Mouse (Mus musculus): ENCODE results near the gene Rbms3.

Rbms3 gene

DNA sequence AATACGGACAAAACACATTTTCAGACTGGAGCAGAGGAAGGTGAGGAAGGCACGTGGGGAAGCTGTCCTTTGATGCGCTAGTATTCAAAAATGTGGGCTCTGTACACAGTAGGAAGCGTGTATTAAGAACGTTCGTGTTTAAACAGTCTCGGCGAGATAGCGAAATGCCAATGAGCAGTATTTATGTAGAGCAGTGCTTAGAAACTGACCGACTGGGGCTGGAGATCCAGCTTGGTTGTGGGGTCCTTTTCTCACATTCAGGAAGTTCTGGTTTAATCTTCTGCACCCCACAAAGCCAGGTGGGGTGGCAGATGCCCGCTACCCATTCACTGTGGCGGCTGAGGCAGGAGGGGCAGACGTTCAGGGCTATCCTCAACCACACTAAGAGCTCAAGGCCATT, 153.0 kb downstream of the Rbms3 start:
- DNase-seq = no peak

DNA sequence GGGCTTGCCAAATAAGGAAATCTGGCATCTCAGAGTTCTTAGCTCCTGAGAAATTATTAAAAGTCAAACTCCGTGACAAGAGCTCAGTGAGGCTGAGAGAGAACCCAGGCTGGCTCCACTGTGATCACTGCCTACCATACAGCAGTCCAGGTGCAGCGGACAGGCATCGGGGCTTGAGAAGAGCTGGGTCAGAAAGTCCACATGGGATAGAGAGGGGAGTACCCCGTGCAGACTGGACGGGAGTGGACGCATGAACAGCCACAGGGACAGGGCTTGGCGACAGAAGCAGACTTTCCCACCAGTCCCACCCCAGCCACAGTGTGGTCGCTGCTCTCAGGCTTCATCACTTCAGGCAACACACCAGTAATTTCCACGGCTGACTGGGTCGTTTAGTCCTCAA, 176.9 kb downstream of the Rbms3 start:
- no peak for DNase-seq

DNA sequence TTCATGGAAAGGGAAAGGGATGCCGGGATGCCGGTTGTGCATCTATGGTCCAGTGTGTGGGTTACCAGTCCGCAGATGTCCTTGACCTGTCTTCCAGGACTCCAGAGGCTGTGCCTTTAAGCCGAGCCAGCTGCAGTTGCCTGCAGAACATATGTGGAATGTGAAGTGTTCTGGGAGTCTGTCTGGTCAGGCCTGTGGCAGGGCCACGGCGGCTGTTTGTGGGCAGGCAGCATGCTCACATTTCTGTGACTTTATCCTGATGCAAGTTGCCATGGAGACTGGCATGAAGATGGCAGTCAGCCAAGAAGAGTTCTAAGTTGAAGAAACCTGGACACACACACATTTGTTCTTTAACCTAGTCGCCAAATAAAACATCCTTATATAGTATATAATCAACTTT, 187.1 kb downstream of the Rbms3 start:
- no peak for DNase-seq

DNA sequence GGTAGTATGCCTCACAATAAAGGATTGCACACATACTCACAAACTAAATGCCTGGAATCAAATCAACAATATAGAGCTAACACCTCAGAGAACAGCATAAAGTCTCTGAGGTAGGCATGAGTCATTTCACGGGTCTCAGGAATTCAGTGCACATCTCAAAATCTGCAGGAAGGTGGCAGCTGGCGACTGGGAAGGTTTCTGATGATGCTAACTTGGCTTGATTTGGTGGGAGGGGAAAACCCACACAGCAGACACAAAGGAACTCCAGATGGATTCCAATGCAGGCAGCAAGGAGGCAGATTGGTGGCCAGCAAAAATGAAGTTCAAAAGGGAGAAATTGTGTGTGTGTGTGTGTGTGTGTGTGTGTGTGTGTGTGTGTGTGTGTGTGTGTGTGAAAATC, 193.9 kb downstream of the Rbms3 start:
- no peak for DNase-seq

DNA sequence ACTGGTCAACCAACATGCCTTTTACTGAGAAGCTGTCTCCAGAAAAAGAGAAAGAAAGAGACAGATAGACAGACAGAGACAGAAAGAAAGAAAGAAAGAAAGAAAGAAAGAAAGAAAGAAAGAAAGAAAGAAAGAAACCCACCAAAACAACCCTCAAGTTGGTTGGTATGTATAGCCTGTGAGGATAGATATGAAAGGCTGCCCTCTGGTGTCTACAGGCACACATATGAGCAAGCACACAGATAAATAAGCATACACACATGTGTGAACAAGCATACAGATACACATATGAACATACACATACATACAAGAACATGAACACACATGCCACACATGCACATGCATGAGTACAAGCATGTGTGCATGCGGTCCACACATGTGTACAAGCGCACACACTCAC, 199.0 kb downstream of the Rbms3 start:
- no peak for DNase-seq

DNA sequence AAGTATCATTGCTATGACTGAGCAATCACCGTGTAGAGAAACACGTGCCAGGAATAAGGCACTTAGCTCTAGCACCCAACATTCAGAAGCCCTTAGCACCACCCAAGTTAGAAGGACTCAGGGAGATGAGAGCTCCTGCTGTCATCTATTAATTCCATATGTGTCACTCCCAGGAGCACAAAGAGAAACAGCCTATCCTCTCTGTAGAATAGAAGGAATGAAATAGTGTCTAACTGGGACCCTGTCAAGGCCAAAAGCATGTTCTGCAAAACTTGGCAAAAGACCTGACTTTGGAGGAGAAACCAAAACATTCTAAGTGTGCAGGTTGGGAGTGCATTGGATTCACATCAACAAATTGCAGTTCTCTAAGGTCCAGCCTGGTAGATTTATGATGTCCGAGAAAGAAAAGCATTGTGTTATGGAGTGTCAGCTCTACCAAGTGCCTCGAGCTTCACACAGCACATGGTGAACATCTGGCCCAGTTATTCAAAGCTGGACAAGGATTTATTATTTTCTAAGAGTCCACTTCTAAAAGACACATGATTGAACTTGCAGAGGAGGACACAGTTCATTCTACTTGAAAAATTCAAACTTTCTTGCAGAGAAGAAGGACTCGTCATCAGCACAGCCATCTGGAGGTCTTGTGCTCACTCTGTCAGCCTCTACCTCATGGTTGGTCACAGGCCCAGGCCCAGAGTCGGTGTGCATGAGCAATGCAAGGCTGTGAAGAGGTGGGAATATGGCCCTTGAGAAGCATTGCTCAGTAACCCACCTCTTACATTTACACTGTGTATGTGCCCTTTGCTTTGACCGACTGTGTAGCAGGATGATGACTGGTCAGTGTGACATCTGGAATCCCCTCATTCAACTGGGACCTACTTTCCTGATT, 200.3 kb downstream of the Rbms3 start:
- DNase-seq = no peak

DNA sequence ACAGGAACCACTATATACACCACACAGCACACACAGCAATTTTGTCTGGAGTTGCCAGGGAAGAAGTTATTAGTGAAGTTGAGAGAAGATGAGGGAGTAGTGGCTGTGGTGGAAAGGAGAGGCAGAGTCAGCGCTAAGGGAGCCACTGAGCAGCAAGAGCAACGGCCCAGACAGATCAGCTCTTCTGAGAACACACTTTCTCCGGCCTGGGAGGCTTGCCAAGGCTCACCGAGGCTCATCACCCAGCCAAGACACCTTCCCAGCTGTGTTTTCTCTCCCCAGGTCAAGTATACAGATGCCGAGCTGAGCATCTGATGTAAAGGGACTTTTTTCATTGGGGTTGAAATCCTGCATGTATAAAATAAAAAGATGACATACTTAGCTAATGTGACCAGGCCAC, 206.5 kb downstream of the Rbms3 start:
- DNase-seq = no peak

DNA sequence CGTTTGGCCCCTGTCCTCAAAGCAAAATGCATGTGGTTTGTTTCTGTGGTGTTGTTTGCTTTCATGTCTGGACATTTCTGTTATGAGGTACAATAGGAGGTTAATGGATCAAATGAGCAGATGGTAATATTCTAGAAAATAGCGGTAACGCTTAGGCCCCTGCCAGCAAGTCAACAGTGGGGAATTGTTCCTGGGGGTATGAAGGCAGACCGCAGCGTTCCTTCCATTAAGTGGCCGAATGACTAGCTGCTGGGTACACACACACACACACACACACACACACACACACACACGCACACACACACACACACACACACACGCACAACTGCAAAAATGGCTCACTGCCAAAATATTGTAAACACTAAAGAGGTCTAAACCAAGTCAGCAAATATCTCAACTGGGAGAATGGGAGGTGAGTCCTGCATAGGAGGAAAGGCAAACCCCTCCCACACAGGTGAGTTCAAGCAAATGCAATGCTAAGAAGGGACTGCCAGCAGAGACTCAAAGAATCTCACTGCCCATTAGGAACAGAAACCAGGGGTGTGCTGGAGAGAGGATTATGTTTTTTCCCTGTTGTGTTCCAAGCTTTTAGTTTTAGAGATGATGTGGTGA, 209.7 kb downstream of the Rbms3 start:
- DNase-seq = no peak

DNA sequence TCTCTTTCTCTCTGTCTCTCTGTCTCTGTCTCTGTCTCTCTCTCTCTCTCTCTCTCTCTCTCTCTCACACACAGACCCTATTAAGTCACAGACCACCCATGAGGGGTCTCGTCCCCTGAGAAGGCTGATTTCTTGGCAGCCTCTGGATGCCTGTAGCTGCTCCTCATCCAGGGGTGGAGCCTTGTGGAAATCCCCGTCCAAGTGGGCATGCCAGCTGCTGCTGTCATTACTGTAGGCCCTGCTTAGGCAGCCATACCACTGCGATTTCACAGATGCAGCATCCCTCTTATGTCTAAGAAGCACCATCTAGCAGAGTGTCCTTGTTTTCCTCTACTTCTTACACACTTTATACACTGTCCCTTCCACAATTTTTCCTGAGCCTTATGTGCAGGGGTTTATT, 216.5 kb downstream of the Rbms3 start:
- no peak for DNase-seq

DNA sequence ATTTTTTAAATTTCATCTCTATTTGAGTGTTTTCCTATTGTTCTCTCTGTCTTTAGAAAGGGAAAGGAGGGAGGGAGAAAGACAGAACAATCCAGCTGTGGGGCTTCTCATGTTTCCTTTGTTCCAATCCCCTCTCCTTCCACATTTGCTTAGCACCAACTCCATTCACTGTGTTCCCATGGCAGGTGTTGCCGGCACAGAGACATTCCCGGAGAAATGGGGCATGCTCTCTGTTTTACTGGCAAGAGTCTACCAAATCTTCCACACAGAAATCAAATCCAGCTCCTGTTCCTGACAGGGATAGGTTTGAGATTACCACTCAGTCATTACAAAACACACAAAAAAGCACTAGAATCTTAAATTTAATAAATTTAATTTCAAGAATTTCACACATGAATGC, 217.1 kb downstream of the Rbms3 start:
- no peak for DNase-seq

DNA sequence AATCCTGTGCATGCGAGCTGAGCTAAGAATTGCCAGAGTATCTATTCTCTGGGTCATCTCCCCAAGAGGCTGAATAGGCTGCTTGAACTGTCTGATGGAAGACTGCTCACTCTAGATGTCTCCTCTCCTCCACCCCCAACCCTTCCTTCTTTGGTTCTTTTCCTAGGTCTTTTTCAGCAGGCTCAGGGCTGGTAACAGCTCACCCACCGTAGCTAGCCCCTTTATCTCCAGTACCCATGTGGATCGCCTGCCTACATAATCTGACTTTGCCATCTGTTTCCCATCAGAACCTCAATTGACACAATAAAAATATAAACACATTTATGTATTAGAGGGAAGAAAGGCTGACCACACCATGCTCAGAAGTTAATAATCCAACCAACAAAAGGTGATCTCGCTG, 225.1 kb downstream of the Rbms3 start:
- DNase-seq = no peak

DNA sequence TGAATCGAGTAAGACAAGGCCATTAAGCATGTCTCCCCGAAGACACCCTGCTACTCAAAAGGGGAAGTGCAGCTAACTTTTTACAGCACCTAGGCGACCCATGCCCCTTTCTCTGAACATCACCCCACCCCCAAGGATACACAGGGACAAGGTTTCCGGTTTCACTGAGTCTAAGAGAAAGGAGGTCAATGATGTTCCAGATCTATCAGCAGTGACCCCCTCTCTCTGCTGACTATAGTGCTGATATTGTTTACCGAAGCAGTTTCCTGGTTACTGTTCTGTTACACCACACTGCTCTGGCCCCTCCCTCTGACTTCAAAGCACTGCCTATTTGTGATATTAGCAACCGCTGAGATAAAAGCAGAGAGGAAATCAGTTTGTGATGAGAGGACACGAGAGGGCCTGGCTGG, 229.4 kb downstream of the Rbms3 start:
- DNase-seq = no peak

DNA sequence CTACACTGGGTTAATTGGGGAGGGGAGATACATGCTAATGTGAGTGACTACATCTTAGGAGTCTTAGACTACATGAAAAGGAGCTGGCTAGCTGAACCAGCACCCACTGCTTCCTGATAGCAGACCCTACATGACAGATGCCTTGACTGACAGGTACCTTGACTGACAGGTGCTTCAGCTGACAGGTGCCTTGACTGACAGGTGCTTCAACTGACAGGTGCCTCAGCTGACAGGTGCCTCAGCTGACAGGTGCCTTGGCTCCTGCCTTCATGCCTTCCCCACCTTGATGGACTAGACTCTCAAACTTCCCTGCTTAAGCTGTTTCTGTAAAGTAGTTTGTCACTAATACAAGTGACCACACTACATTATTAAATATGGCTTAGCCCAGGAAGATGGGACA, 232.6 kb downstream of the Rbms3 start:
- no peak for DNase-seq

DNA sequence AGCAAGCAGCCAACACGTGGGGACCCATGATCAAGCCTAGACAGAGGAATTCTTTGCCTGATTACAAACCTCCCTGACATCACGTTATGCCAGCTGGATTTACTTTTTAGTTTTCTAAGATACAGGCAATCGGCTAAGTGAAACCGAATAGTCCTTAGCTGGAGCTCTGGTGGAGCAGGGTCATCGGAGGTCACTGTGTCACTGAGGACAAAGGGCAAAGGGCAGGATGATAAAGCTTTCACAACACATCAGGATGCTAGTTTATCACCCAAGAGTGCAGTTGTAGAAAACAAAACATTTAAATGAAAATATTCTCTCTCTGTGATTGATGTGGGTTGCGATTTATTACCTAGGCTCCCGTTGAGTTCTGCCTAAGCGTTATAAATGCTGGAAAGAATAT, 233.1 kb downstream of the Rbms3 start:
- DNase-seq = no peak

DNA sequence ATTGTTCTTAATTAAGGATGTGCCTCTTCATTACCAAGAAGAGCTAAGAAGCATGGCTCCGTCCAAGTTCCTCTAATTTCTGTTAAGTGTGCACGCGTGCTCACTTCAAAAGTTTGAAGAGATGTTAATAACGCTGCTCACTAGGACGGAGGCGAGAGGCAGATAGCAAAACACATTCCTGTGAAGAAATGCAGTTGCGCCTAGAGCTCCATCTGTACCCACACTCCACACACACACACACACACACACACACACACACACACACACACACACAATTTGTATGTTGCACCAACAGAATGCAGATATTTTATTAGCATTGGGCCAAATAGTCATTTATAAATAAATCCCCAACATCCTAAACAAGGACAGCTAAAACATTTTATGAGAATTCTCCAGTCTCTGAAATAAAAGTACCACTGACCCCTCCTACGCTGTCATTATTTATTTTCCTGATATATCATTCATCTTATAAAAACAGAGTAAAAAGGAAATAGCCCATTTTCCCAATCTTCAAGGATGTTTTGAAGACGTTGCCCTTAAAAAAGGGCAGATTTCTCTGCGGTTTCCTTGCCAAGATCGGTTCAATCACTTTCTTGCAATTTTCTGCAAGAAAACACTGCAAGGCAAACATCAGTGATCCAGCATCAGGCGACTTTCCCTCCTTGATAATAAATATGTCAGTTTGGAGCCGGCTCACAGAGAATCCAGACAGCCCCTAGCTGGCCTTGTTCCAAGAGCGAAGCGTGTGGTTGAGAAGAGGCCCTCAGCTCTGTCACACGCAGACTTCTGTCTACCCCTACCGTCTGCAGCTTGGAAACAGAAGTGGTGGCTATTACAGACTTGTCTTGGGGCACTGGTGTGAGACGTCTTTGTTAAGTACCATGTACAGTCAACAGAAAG, 235.8 kb downstream of the Rbms3 start:
- no peak for DNase-seq

DNA sequence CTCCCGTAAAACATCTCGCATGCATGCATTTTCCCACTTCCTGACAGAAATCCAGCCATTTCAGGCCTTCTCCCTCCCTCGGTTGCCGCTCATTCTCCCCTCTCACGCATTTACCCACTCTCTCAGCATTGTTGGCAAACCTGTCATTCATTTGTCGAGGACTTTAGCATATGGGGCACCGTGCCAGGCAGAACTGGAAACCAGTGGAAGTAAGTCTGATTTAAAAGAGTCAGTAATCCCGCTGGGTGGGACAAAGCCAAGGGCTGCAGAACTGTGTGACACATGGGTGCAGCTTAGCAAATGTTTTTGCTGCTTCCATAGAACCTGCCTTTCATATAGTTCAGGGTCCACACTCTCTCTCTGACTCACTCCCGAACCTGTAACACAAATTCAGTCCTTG, 241.7 kb downstream of the Rbms3 start:
- DNase-seq = no peak

DNA sequence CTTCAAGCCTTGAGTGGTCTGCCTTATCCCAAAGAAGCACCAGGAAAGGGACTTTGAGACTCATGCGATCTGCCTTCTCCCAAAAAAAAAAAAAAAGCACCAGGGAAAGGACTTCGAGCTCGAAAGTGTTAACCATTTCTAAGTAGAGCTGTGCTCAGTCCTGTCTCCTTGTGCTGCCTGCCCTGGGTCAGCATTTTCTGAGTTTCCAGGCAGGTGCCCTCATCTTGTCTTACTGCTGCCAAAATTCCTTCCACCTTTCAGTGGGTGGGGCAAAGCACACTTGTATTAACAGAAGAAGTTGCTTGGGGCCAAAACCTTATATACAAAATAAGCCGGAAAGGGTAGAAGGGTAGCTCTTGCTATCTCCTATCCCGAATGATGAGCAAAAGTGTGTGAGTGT, 248.8 kb downstream of the Rbms3 start:
- DNase-seq = no peak

DNA sequence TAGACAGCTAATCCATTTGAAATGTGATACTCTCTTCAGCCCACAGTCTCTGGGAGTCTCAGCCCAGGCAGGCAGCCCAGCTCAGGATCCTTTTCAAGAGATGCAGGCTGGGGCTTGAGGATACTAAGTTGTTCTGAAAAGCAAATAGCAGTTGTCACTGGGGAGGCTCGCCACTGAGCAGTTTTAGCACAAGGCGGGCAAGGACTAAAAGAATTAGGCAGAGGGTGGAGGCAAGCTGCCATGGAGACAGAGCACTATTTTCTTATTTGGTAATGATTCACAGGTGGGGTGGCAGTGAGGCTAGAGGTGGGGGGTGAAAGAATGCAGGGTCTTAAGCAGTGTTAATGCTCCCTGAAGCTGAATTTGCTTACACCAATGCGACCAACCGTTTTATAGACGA, 249.6 kb downstream of the Rbms3 start:
- no peak for DNase-seq

DNA sequence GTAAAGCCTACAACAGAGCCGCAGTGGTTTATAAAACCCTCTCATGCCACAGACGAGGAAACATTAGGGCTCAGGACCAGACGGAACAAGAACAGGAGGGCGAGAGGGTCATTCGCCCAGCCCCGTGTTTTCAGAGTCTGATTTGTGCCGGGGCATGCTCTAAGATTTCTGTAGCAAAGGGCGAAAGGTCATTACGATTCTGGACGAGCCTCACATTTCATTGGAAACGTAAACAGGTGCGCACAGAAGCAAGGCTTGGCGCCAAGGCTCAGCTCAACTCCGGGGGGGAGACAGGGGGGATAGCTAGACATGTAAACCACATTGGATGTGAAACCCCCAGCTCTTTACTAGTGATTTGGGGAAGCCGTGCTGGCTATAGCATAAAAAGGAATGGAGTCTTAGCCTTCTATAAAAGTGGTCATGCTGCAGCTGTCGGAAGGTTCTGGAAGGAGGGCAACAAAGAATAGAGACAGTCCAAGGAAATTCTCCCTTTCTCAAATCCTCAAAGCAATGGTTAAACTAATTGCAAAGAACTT, 250.2 kb downstream of the Rbms3 start:
- no peak for DNase-seq

DNA sequence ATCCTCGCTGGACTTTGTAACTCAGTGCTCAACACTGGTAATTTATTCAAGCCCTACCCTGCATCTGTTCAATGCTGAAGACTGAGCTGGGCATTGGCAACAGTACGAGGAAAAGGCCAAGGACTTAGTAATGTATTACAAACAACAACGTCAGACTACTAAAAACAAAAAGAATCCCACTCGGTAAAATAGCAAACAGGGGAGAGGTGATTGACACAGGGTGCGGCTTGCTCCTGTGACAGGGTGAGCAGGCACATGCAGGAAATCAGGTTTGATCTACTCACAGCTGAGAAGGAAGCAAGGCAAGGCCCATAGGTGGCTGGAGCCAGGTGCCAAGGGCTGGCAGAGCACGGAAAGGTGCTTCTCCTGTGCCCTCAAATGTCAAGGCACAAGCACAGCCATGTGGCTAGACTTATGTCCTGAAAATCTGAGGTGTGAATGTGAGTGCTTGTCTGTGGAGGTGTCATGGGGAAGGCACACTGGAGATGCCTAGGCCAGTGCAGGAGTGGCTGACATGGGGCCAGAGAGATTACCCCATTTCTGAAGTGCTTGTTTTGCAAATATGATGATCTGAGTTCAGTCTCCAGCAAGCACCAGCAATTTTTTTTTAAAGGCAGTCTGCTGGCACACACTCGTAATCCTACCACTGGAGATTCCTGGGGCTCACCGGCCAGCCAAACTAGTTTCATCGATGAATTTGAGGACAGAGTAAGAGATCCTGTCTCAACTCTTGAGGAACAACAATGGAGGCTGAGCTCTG, 251.4 kb downstream of the Rbms3 start:
- DNase-seq = no peak

DNA sequence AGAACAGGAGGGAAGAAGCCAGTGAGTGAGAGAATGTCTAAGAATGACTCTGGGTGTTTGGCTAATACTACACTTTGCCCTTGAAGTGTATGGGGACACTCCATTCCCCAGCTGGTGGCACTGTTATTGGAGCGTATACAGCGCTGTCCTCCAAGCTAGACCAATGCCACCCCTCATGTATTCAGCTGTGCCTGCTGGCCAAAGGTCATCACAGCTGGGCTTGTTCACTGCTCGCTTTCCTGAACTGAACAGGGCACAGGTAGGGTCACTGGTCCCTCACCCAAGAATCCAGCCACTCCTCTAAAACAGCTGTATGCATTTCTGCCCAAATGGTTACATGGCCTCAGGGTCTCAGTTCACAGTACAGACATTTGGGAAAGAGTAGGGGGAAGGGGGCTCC, 253.9 kb downstream of the Rbms3 start:
- DNase-seq = no peak

DNA sequence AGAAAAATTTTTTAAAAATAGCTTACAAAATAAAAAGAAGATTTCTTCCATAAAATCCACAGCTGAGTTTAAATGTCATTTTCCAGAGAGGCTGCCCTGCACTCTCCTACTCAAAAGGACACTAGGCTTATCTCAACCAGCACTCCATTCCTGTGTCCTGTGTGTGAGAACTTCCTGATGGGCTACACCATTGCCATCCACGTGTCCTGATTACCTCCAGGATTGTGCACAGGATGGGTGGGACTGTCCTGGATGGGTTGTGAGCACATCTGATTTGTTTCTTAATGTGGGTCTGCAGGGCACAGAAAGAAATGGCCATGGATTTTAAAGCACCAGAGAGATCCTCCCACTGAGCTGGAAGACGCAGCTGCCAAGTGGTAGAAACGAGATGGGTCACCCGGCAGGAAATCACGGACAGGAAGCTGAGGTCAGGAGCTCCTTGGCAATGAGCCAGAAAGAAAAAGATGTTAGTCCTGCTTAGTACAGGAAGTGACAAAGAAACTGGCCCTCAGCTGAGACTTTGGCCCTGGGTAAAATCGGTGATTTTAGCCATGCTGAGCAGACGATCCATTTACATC, 256.5 kb downstream of the Rbms3 start:
- no peak for DNase-seq
